Mouse (Mus musculus) ovary, postnatal 10 days (tissue): ENCODE data around the gene C130060K24Rik.

Source experiments
- DNase-seq: peaks from one replicate; pipeline ENCODE4 v3.0.0; 2022; ENCODE audit warnings: low spot score

Gene C130060K24Rik

DNA sequence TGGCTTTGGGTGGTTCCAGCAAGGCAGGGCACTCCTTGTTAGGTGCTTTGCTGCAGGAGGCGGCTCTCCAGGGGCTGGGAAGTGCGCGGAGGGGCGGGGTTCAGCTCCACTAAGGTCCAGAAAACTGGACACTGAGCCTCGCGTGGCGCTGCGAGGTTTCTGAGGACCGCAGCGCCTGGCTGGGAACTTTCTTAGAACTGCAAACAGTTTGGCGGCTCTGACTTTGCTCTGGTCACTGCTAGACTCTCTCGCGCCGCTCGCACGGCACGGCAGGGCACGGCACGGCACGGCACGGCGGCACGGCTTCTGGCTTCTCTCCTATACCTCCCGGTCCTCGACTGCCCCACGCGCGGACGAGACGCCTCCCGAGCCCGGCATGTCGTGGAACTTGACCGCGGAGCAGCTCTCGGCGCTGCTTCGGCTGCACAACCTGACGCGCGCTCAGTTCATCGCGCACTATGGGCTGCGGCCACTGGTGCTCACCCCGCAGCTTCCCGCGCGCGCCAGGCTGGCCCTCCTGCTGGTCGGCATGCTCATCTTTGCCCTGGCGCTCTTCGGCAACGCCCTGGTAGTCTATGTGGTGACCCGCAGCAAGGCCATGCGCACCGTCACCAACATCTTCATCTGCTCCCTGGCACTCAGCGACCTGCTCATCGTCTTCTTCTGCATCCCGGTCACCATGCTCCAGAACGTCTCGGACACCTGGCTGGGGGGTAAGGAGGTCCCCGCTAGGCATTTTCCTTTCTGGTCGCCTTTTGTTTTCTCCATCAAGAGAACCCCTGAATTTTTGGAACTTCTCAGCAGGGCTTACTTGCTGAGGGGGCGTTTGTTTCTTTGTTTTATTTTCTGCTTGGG is at the start of gene C130060K24Rik:
C130060K24Rik (plus strand) TSS at position 188 of the 855 bp plus-strand sequence.
- DNase-seq: no peak

DNA sequence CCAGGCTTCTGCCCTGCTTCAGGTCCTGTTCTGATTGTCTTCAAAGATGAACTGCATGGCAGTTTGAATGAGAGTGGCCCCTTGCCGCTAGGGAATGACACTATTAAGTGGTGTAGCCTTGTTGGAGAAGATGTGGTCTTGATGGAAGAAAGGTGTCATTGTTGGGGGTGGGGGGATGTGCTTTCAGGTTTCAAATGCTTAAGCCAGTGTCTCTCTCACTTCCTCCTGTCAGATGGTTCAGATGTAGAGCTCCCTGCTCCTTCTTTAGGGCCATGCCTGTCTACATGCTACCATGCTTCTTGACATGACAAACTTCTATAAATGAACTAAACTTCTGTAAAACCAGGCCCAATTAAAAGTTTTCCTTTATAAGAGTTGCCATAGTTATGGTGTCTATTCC is 46.7 kb upstream of the C130060K24Rik start:
- DNase-seq: no peak

DNA sequence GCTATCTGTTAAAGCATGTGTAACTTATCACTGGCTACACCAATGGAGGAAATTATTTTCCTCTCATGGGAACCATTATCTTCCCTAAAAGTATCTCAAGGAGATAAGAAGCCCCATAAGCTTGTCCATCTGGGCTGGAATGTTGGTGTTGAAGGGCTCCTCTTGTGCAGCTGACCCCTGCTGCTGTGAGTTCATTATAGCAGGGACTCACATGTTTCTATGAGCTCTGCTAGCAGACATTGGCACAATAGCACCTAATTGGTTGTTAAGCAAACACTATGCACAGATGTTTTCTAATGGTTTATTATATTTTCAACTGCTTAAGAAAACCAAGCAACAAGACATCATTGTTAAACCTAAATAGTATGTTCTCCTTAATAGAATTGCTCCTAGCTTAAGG is 41.5 kb upstream of the C130060K24Rik start:
- DNase-seq: no peak

DNA sequence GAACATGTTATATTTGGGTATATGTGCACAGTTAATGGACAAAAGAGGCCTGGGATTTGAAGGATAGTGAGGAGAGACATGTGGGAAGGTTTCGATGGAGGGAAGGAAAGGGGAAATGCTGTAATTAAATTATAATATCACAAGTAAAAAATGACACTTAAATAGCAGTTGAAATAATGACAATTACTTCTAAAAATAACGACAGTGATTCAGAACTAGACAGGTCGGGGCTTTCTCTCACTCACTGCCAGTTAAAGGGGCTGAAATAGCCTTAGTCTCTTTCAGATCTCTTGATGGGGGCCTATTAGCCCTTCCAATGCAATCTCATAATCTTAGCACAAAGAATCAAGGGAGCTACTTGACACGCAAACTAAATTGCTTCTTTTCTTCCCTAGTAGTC is 39.5 kb upstream of the C130060K24Rik start:
- DNase-seq: no peak

DNA sequence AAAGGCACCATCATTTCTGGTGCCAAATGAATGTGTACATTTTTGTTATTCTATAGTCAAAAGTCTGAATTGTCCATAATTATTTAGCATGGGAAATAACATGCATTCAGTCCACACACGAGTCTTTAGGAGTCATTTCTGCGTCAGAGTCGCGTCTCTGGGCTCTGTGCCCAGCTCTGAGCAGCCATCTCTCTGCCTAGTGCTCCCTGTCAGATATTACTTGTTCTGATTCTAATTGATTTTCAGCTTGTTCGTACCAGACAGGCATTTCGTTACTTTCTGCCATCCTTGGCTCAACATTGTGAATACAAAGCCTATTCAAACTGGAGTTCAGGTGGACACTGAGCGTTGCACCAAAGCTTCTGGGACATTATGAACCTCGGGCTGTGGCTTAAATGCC is 33.2 kb upstream of the C130060K24Rik start:
- no peak for DNase-seq

DNA sequence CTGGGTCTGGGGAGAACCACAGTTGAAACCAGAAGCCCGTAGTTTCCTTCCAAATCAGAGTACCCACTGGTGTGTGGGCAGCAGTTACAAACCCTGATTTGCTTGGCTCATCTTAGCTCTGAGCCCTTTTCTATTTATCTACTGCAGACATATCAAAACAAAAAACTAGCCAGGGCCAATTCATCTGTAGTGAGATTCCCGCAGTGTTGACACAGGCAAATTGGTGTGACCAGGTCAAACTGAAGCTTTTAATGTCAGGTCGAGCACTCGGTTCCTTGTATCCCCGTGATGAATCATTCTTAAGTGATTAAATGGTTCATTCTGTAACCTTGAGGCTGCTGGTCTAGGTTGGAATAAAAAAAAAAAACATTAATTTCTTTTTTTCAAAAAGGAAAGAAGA is 32.6 kb upstream of the C130060K24Rik start:
- DNase-seq: no peak

DNA sequence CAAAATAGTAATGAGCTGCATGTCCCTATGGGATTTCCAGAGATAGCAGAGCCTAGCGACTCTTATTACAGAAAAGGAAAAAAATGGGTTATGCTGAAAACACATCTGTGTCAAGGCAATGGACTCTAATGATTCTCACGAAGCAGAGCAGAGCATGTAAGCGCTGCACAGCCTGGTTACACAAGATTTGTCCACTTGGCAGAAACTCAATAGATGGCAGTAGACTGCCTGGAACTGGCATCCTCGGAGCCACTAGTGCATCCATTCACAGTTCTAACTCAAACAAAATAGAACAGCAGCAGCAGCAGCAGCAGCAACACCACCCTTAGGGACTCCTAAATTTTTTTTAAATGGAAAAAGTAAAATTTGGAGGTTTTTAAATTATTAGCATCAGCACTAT is 29.3 kb upstream of the C130060K24Rik start:
- DNase-seq: no peak

DNA sequence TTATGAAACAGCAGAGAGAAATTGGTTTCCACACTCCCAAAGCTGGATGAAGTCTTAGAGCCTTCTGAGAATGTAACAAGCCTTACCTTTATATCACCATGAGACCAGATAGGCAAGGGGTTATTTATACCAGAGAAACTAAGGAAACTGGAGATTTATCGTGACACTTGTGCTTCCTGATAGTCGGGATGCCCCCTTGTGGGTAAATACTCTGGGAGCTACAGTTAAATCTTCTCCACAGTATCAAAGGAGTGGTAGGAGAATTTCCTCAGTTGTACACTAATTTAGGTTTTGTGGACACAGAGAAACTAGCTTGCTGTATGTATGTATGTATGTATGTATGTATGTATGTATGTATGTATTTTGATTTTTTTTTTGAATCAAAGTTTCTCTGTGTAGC is 5.0 kb upstream of the C130060K24Rik start:
- no peak for DNase-seq

DNA sequence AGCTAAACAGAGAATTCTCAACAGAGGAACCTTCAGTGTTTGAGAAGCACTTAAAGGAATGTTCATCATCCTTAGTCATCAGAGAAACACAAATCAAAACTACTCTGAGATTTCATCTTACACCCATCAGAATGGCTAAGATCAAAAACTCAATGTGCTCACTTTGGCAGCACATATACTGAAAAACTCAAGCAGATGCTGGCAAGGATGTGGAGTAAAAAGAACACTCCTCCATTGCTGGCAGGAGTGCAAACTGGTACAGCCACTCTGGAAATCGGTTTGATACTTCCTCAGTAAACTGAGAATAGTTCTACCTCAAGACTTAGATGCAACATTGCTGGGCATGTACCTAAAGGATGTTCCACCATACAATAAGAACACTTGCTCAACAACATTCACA is 41.0 kb downstream of the C130060K24Rik start:
- DNase-seq: no peak

DNA sequence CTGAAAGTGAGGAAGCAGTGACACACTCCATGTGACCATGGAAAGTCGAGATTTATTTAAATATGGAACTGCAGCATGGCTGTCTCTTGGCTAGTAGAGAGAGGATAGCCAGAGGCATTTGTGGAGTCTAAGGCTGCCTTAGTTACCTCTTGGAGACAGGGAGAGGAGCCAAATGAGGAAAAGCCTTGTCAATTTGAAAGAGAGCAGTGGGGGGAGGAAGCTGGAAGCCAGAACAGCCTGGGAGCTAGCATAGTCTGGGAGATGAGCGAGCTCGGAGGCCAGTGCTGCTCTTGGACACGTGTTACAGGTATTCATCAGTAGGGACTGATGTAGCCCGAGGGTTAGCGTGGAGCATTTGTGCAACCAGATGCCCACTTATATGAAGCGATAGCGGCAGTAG is 46.2 kb downstream of the C130060K24Rik start:
- DNase-seq: no peak

DNA sequence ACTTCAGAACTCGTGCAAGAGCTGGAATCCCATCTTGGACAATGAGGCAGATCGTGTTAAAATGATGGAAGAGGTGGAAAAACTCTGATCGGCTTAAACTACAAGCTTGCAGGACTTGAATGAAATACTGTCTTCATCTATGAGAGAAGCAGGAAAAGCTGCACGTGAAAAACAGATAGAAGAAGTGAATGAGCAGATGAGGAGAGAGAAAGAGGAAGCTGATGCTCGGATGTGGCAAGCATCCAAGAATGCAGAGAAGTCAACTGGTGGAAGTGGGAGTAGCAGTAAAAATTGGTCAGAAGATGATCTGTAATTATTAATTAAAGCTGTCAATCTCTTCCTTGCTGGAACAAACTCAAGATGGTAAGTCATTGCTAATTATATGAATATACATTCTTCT is 52.3 kb downstream of the C130060K24Rik start:
- DNase-seq: no peak

DNA sequence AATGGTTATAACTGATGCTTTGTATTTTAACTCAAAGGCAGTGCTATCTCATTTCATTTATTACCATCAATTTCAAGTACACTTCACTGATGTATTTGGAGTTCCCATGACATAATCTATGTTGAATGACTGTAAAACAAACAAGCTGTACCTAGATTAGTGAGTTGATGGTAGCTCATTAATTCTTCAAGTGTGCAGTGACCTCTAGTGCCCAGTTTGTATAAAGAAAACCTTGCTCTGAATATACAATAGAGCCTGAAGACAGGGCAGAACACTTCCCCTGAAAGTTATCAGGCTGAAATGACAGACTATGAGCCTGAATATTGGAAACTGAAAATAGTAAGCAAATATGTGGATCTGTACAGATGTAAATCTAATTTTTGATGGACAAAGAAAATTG is 72.6 kb downstream of the C130060K24Rik start:
- DNase-seq: no peak

DNA sequence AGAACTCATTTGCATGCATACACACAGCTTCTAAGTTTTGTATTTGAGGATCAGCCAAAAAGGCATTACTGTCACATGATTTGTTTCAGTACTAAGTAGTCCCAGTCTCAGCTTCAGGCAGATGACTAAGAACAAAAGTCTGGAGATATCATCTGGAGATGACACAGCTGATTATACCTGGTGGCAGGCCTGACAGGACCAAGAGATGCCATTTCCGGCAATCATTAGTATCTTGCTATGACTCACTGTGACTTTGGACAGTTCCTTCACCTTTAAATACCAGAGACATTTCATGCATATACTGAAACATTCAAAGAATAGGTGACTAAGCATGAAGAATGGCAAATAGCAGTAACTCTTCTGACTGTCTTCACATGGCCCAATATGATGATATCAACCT is 84.4 kb downstream of the C130060K24Rik start:
- DNase-seq: no peak

DNA sequence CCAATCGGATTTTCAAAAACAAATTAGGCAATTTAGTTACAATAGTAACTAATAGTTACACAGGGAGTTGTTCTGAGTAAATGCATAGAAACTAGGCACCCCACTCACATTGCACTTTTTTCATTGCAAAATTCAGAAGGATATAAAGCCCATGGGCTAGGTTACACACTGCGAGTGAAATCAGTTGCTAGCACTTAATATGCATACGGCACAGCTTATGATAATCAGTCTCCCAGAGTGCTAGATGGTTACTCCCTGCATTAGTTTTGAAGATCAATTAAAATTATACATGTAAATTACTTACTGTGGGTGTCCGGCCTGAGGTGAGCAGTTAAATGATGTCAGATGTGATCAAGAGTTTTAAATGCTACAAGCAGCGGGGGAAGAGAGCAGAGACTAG is 89.4 kb downstream of the C130060K24Rik start:
- no peak for DNase-seq

DNA sequence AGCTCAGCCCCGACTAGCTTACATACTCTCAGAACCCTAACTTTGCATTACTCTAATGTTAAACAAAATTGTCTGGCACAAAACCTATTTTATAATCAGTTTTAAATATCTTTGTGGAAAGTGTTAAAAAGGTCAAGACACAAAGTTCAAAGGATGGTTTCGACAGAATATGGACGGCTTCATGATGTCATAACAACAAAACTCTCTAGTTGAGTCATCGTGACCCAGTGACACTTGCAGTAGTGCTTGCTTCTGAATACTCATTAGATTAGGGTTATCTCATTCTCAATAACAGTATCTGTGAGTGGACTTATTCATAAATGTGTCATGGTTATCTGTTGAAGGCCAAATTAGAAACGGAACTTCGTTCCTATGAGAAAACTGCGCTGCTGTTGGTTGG is 91.5 kb downstream of the C130060K24Rik start:
- no peak for DNase-seq

DNA sequence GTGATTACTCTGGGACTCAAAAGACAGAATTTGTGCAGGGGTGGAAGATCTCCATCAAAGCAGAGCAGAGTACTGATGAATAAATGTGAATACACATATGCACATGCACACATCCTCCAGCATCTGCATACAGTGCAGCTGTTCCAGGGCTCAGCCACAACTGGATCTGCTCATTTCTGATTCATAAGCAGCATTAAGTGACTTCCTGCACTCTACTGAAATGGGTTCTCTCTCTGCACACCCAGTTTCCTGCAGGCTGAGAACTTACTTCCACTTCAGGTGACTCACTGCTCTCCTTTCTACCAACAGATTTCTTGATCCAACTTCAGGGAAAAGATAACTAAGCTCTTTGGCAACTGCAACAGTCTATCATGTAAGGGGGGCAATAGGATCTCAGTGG is 117.9 kb downstream of the C130060K24Rik start:
- no peak for DNase-seq
